18 mouse cellular contexts compared by ENCODE assay signal in genomic region chr5:111226486-111226885, GRCm38 (mm10).
A peak's percentile ranks its signal among the peaks of the same experiment; 100 is the strongest.
DNase-seq lines count a peak whose midpoint lies in the region; ATAC-seq and TF ChIP-seq lines count a peak whose summit lies in the region.
"Had no signal": no experiment of that assay in that cellular context is flagged by ENCODE, and none has a peak within 500 bp of the region (broad histone marks: within the 10 kb centered on the region; RNA-seq: fewer than 3 reads in every experiment).

No protein-coding gene starts in this region.

- no peaks in the 10 kb centered on the region for H3K9me3 ChIP-seq in hindbrain, embryonic 13.5 days
- no peaks in the 10 kb centered on the region for H3K9me3 ChIP-seq in hindbrain, embryonic 16.5 days (ENCODE audit: control insufficient read depth, low read length)
- H3K9me3 ChIP-seq in limb, embryonic 10.5 days (replicated peaks), result no peaks in the 10 kb centered on the region
- H3K9me3 ChIP-seq in intestine, postnatal 0 days (ENCODE audit: control insufficient read depth), result no peaks in the 10 kb centered on the region
- H3K9me3 ChIP-seq: embryonic facial prominence, embryonic 13.5 days; forebrain, embryonic 12.5 days; G1E; liver, embryonic 13.5 days had no signal

- peaks cover 86% of the 10 kb centered on the region for H3K4me1 ChIP-seq in hindbrain, embryonic 13.5 days (replicated peaks)
- H3K4me1 ChIP-seq in hindbrain, embryonic 16.5 days (ENCODE audit: control insufficient read depth, insufficient read depth, low read depth, low read length), result peaks cover 33% of the 10 kb centered on the region
- H3K4me1 ChIP-seq in limb, embryonic 10.5 days, result peaks cover 84% of the 10 kb centered on the region
- H3K4me1 ChIP-seq in intestine, postnatal 0 days (replicated peaks; ENCODE audit: control insufficient read depth, insufficient read depth, low read length), result peaks cover 4% of the 10 kb centered on the region; the same call in 1 of the 2 replicates

- no peak overlapping the region for H3K9ac ChIP-seq in hindbrain, embryonic 13.5 days
- no peak overlapping the region for H3K9ac ChIP-seq in hindbrain, embryonic 16.5 days (ENCODE audit: low read depth, low read length)
- no peak overlapping the region for H3K9ac ChIP-seq in intestine, postnatal 0 days (ENCODE audit: low read depth, low read length)
- H3K9ac ChIP-seq: forebrain, embryonic 12.5 days; liver, embryonic 13.5 days had no signal

- no peak for TF ChIP-seq CTCF in intestine, postnatal 0 days (IDR thresholded peaks at IDR 0.05; ENCODE audit: low read depth)

- H3K36me3 ChIP-seq in hindbrain, embryonic 13.5 days, result peaks cover 52% of the 10 kb centered on the region
- peaks cover 15% of the 10 kb centered on the region for H3K36me3 ChIP-seq in hindbrain, embryonic 16.5 days (ENCODE audit: control insufficient read depth, insufficient read depth, low read length)
- H3K36me3 ChIP-seq in limb, embryonic 10.5 days, result peaks cover 39% of the 10 kb centered on the region
- peaks cover 23% of the 10 kb centered on the region for H3K36me3 ChIP-seq in intestine, postnatal 0 days (ENCODE audit: control insufficient read depth, insufficient read depth)
- H3K36me3 ChIP-seq: G1E; liver, embryonic 13.5 days had no signal

- no peak for ATAC-seq in hindbrain, embryonic 13.5 days (ENCODE audit: low FRiP score)
- ATAC-seq in hindbrain, embryonic 16.5 days, result no peak
- ATAC-seq in intestine, postnatal 0 days, result no peak
- ATAC-seq: lung, postnatal 0 days had no signal

- WGBS in hindbrain, embryonic 13.5 days, result 85% methylated on average over 10 of the region's 10 CpGs
- WGBS in hindbrain, embryonic 16.5 days, result 73% methylated on average over 10 of the region's 10 CpGs
- WGBS in limb, embryonic 10.5 days, result 93% methylated on average over 10 of the region's 10 CpGs
- WGBS in intestine, postnatal 0 days, result 74% methylated on average over 10 of the region's 10 CpGs

- no peak overlapping the region for H3K4me3 ChIP-seq in hindbrain, embryonic 13.5 days
- no peak overlapping the region for H3K4me3 ChIP-seq in hindbrain, embryonic 16.5 days (ENCODE audit: low read length)
- H3K4me3 ChIP-seq in limb, embryonic 10.5 days, result no peak overlapping the region
- H3K4me3 ChIP-seq in intestine, postnatal 0 days (ENCODE audit: low read depth, low read length), result no peak overlapping the region
- H3K4me3 ChIP-seq: embryonic facial prominence, embryonic 13.5 days; forebrain, embryonic 12.5 days; liver, embryonic 13.5 days had no signal

- H3K27ac ChIP-seq in hindbrain, embryonic 13.5 days, result peak overlapping the region; percentile 74
- no peak overlapping the region for H3K27ac ChIP-seq in hindbrain, embryonic 16.5 days (ENCODE audit: low read depth, low read length)
- H3K27ac ChIP-seq in limb, embryonic 10.5 days, result peak overlapping the region; percentile 71
- no peak overlapping the region for H3K27ac ChIP-seq in intestine, postnatal 0 days (ENCODE audit: low read depth, low read length)
- H3K27ac ChIP-seq: forebrain, embryonic 12.5 days; liver, embryonic 13.5 days had no signal

- peak; percentile 70 for DNase-seq in cerebellum, adult 11 months
- DNase-seq in cerebellum, adult 9-11 months, result peak; percentile 89
- DNase-seq in limb, embryonic 10.5 days (ENCODE audit: low spot score), result no peak
- DNase-seq in ovary, postnatal 10 days (ENCODE audit: low spot score), result no peak
- DNase-seq in natural killer cell, adult 2 months (ENCODE audit: low spot score in 2 of 2), result no peak
- DNase-seq: adrenal gland, postnatal 10 days; heart, adult 18-20 months; heart, postnatal 4 days; liver, embryonic 13.5 days; right cerebral cortex, postnatal 4 days; thymus, postnatal 14 days had no signal

- H3K4me2 ChIP-seq in hindbrain, embryonic 13.5 days, result no peak overlapping the region
- no peak overlapping the region for H3K4me2 ChIP-seq in hindbrain, embryonic 16.5 days (ENCODE audit: low read length)
- H3K4me2 ChIP-seq in intestine, postnatal 0 days (replicated peaks; ENCODE audit: low read depth), result no peak overlapping the region
- H3K4me2 ChIP-seq: embryonic facial prominence, embryonic 13.5 days; forebrain, embryonic 12.5 days; liver, embryonic 13.5 days had no signal

- H3K27me3 ChIP-seq in hindbrain, embryonic 13.5 days, result 0 out of 2 replicates have a peak, but pooled peaks cover 5% of the 10 kb centered on the region
- H3K27me3 ChIP-seq in hindbrain, embryonic 16.5 days (replicated peaks; ENCODE audit: control insufficient read depth, insufficient read depth, low read length), result no peaks in the 10 kb centered on the region
- H3K27me3 ChIP-seq in limb, embryonic 10.5 days (ENCODE audit: low read depth, poor library complexity, severe bottlenecking), result peaks cover 10% of the 10 kb centered on the region; the same call in 1 of the 2 replicates
- H3K27me3 ChIP-seq in intestine, postnatal 0 days (replicated peaks; ENCODE audit: control insufficient read depth, insufficient read depth, low read length), result no peaks in the 10 kb centered on the region
- H3K27me3 ChIP-seq: embryonic facial prominence, embryonic 13.5 days; liver, embryonic 13.5 days had no signal

Comparison
In these comparisons a context has a peak if more than half of its experiments do, and no peak if none do; other contexts are left out.
1. H3K27ac ChIP-seq: peak in hindbrain, embryonic 13.5 days (single experiment) and limb, embryonic 10.5 days (single experiment); none in hindbrain, embryonic 16.5 days (single experiment) and intestine, postnatal 0 days (single experiment).
2. DNase-seq: peak in cerebellum, adult 11 months (single experiment) and cerebellum, adult 9-11 months (single experiment); none in limb, embryonic 10.5 days (single experiment), ovary, postnatal 10 days (single experiment) and natural killer cell, adult 2 months (0 of 2).